Mouse (Mus musculus) ES-Bruce4 (cell line): Measurements from ENCODE around the gene Zfyve9.

ENCODE experiments used
- CTCF ChIP-seq: IDR thresholded peaks from one replicate; pipeline ENCODE4 v1.8.1; 2011; ENCODE audit warnings: low read depth, low read length
- EP300 ChIP-seq: IDR thresholded peaks from 2 replicates; pipeline ENCODE4 v1.6.1; 2011; ENCODE audit warnings: low read depth, low read length; ENCODE audit not compliant: insufficient read depth
- POLR2A ChIP-seq: IDR thresholded peaks from one replicate; pipeline ENCODE4 v1.8.1; 2011; ENCODE audit warnings: low read length; ENCODE audit not compliant: insufficient read depth

DNA sequence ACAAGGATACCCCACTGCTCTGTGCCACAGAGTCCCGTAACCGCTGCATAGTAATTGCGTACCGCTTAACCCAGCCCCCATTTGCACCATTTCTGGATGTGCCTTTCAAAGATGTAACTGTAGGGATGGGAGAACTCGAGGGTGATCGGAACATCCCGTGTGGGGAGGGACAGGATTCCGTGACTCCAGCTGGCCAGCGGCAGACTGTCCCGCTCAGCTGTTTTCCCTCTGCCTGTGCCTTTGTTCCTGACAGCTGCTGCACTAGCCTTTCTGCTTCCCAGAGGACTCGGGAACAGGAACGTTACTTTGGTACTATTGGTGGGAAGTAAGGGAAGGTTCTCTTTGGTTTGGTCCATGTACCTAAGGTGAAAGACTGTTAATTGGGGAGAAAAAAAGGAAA is 146.9 kb downstream of the Zfyve9 start:
- TF ChIP-seq EP300 (no peak), CTCF (no peak), POLR2A (no peak)
